Mouse (Mus musculus) thymus, postnatal 4 days (tissue): ENCODE measurements around the gene Zfp36l1.

ENCODE experiments used
- DNase-seq: peaks from one replicate; pipeline ENCODE4 v3.0.0; 2021

Gene Zfp36l1

GRCm38 (mm10) chr12:80108896-80109668 is 3.7 kb downstream of the Zfp36l1 start:
- peak; percentile 96 for DNase-seq

GRCm38 (mm10) chr12:80106896-80107667 is 5.7 kb downstream of the Zfp36l1 start:
- DNase-seq = no peak

GRCm38 (mm10) chr12:80106138-80106895 is 6.5 kb downstream of the Zfp36l1 start:
- DNase-seq = no peak

- DNase-seq = no peak
Measured at GRCm38 (mm10) chr12:80103521-80103973, 9.3 kb downstream of the Zfp36l1 start.

- no peak for DNase-seq
Measured at GRCm38 (mm10) chr12:80103089-80103488, 9.7 kb downstream of the Zfp36l1 start.

GRCm38 (mm10) chr12:80098825-80099224 is 14.0 kb downstream of the Zfp36l1 start:
- no peak for DNase-seq

GRCm38 (mm10) chr12:80096734-80097133 is 16.1 kb downstream of the Zfp36l1 start:
- no peak for DNase-seq

GRCm38 (mm10) chr12:80092787-80093186 is 20.0 kb downstream of the Zfp36l1 start:
- no peak for DNase-seq

- DNase-seq = no peak
Measured at GRCm38 (mm10) chr12:80091080-80091479, 21.7 kb downstream of the Zfp36l1 start.

GRCm38 (mm10) chr12:80090529-80090928 is 22.3 kb downstream of the Zfp36l1 start:
- no peak for DNase-seq

- no peak for DNase-seq
Measured at GRCm38 (mm10) chr12:80088143-80088542, 24.7 kb downstream of the Zfp36l1 start.

- no peak for DNase-seq
Measured at GRCm38 (mm10) chr12:80084446-80085112, 28.2 kb downstream of the Zfp36l1 start.

GRCm38 (mm10) chr12:80083937-80084336 is 28.9 kb downstream of the Zfp36l1 start:
- DNase-seq = no peak

GRCm38 (mm10) chr12:80083133-80083821 is 29.5 kb downstream of the Zfp36l1 start:
- no peak for DNase-seq

- no peak for DNase-seq
Measured at GRCm38 (mm10) chr12:80082730-80083129, 30.1 kb downstream of the Zfp36l1 start.

- no peak for DNase-seq
Measured at GRCm38 (mm10) chr12:80081440-80081839, 31.4 kb downstream of the Zfp36l1 start.

- no peak for DNase-seq
Measured at GRCm38 (mm10) chr12:80079937-80080336, 32.9 kb downstream of the Zfp36l1 start.

- DNase-seq = no peak
Measured at GRCm38 (mm10) chr12:80074331-80074730, 38.5 kb downstream of the Zfp36l1 start.

- no peak for DNase-seq
Measured at GRCm38 (mm10) chr12:80070534-80071287, 42.1 kb downstream of the Zfp36l1 start.

- DNase-seq = no peak
Measured at GRCm38 (mm10) chr12:80069040-80069439, 43.8 kb downstream of the Zfp36l1 start.

GRCm38 (mm10) chr12:80068016-80068415 is 44.8 kb downstream of the Zfp36l1 start:
- no peak for DNase-seq
